Mouse (Mus musculus) forebrain, embryonic 11.5 days (tissue): ENCODE data around the gene Tenm4. TPM values are rescaled to one million over a fixed set of nuclear protein-coding genes. Genes with fewer than 3 reads are reported as not detected.
A peak's percentile ranks its signal among the peaks of the same experiment; 100 is the strongest.

Experiments
- ATAC-seq: fragments of 200-750 bp; cut with Nextera tagmentation; replicated peaks from 2 replicates; pipeline ENCODE4 v1.8.0; 2017; ENCODE audit warnings: moderate TSS enrichment; ENCODE audit not compliant: low FRiP score
- DNase-seq: peaks from one replicate; pipeline ENCODE4 v3.0.0-alpha.2; 2017; ENCODE audit warnings: low spot score
- H3K27ac ChIP-seq: fragments of 300-500 bp; sonication (generic); 2 replicates; pipeline ENCODE4 v1.5.1; 2014; ENCODE audit warnings: low read depth, low read length
- H3K27me3 ChIP-seq: fragments of 300-500 bp; sonication (generic); 2 replicates; pipeline ENCODE4 v1.6.1; 2014; ENCODE audit warnings: mild to moderate bottlenecking, low read length, mixed read lengths; ENCODE audit not compliant: control insufficient read depth, insufficient read depth
- H3K36me3 ChIP-seq: fragments of 300-500 bp; sonication (generic); 2 replicates; pipeline ENCODE4 v1.6.1; 2014; ENCODE audit warnings: mild to moderate bottlenecking, low read length, moderate library complexity, mixed read lengths; ENCODE audit not compliant: control insufficient read depth, insufficient read depth
- H3K4me1 ChIP-seq: fragments of 300-500 bp; sonication (generic); replicated peaks from 2 replicates; pipeline ENCODE4 v1.6.1; 2014; ENCODE audit warnings: low read length, mixed read lengths; ENCODE audit not compliant: control insufficient read depth, insufficient read depth
- H3K4me2 ChIP-seq: fragments of 300-500 bp; sonication (generic); 2 replicates; pipeline ENCODE4 v1.6.1; 2014; ENCODE audit warnings: low read depth, mild to moderate bottlenecking, low read length, moderate library complexity, mixed read lengths; ENCODE audit not compliant: severe bottlenecking
- H3K4me3 ChIP-seq: fragments of 300-500 bp; sonication (generic); 2 replicates; pipeline ENCODE4 v1.5.1; 2014; ENCODE audit warnings: low read depth, low read length
- H3K9ac ChIP-seq: fragments of 300-500 bp; sonication (generic); 2 replicates; pipeline ENCODE4 v1.6.1; 2014; ENCODE audit warnings: low read length
- H3K9me3 ChIP-seq: fragments of 300-500 bp; sonication (generic); 2 replicates; pipeline ENCODE4 v1.6.1; 2016; ENCODE audit warnings: low read length, mixed read lengths; ENCODE audit not compliant: control insufficient read depth
- WGBS: fragments of 180-500 bp; shearing (Covaris S2); extraction: QIAGEN DNeasy Blood & Tissue Kit; methylation state at CpG from one replicate; pipeline ENCODE4 v1.1.7; 2014; 5-methylcytosine and 5-hydroxymethylcytosine counted together
- polyA plus RNA-seq: library from polyadenylated mRNA; unstranded; fragments of >200 nt; fragmentation: Nextera tagmentation; extraction: Ambion mirVana; gene quantifications from 2 replicates; pipeline ENCODE4 v1.2.1, GENCODE M21; 2014

Tenm4 gene
- polyA plus RNA-seq, 1 experiment from 2014 or later, result 47.9 TPM

DNA sequence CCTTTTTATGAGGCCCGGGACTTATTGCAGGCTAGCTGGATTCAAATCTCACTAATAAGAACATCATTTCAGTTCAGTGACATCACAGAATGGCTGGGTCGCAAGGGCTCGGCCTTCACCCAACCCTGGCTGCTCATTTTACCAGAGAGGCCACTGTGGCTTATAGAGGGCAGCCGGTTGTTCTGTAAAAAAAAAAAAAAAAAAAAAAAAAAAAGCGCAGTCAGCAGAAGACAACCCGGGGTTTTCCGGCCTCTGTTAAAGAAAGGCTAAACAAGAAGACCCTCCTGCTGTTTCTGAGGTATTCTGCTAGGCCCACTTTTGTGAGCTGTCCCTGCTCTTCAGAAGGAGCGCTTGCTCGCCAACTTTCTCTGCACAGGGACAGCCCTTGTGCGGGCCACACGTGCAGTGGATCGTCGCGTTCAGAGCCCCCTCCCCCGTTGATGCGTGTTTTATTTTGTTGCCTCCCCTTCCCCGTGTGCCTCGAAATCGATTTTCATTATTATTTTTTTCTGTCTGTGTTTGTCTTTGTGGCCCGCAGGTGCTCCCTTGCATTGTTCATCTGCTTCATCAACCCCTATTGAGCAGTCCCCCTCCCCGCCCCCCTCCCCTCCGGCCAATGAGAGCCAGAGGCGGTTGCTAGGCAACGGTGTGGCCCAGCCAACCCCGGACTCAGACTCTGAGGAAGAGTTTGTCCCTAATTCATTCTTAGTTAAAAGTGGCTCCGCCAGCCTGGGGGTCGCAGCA lies 472.6 kb downstream of the Tenm4 start:
- peak; percentile 94 for ATAC-seq
- Histone ChIP-seq H3K27ac (no peak overlapping the region), H3K4me3 (peak overlapping the region; percentile 32), H3K27me3 (peaks cover 37% of the 10 kb centered on the region), H3K9ac (peak overlapping the region; percentile 39), H3K4me2 (peak overlapping the region; percentile 61), H3K9me3 (no peaks in the 10 kb centered on the region), H3K36me3 (no peaks in the 10 kb centered on the region), H3K4me1 (peaks cover 24% of the 10 kb centered on the region)
- peak; percentile 93 for DNase-seq
- WGBS, result under 1% methylated on average over 27 of the region's 27 CpGs

DNA sequence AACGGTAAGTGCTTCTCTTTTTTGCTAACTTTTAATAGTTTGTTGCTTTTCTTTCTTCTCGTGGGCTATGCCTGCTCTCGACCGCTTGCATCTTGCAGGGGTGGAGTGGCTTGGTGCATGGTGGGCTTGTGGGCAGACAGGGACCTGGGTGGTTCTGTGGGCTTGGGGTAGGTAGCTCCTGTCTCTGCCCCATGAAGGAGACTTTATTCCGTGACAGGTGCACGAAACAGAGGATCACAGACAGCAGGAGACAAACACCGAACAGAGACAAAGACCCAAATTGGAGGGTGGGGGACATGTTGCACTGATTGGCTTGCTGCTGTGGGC lies 473.1 kb downstream of the Tenm4 start:
- Histone ChIP-seq H3K4me3 (peak overlapping the region; percentile 32), H3K9me3 (no peaks in the 10 kb centered on the region), H3K27ac (no peak overlapping the region), H3K4me1 (peaks cover 24% of the 10 kb centered on the region), H3K4me2 (peak overlapping the region; percentile 61), H3K27me3 (peaks cover 40% of the 10 kb centered on the region), H3K9ac (no peak overlapping the region), H3K36me3 (no peaks in the 10 kb centered on the region)
- DNase-seq (no peak), ATAC-seq (peak; percentile 73)
- 2% methylated on average over 7 of the region's 7 CpGs for WGBS

DNA sequence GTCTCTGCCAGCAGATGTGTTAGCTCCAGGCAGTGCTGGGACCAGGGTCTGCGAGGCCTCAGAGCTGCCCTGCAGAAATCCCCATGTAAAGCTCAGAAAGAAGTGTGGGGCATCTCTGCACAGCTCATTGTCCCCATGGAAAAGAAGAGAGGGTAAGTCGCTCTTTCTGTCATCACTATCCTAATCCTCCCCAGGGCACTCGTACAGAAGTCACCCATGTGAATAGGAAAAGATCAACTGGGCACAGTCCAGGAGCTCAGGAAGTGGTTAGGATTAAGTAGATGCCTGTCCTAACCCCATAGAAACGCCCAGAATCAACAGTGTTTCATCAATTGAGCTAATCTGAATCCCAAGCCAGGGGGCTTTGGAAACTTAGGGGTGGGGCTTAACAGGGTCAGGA lies 476.6 kb downstream of the Tenm4 start:
- WGBS, result 5% methylated on average over 4 of the region's 4 CpGs
- peaks cover 34% of the 10 kb centered on the region for H3K27me3 ChIP-seq
- ATAC-seq, result no peak

GRCm38 (mm10) chr7:96648606-96649005 lies 477.6 kb downstream of the Tenm4 start:
- DNase-seq (no peak), ATAC-seq (no peak)
- Histone ChIP-seq H3K27me3 (peaks cover 34% of the 10 kb centered on the region), H3K4me2 (no peak overlapping the region), H3K27ac (no peak overlapping the region), H3K9me3 (no peaks in the 10 kb centered on the region), H3K4me3 (no peak overlapping the region), H3K4me1 (peaks cover 41% of the 10 kb centered on the region), H3K9ac (no peak overlapping the region), H3K36me3 (no peaks in the 10 kb centered on the region)
- 74% methylated on average over 2 of the region's 2 CpGs for WGBS

More for the DNA sequence above, 476.6 kb downstream of the Tenm4 start:
- H3K27ac ChIP-seq, result no peak overlapping the region
- no peak for DNase-seq
- no peak overlapping the region for H3K9ac ChIP-seq
- no peak overlapping the region for H3K4me3 ChIP-seq
- H3K4me2 ChIP-seq, result no peak overlapping the region
- H3K4me1 ChIP-seq, result peaks cover 41% of the 10 kb centered on the region
- H3K36me3 ChIP-seq, result no peaks in the 10 kb centered on the region
- H3K9me3 ChIP-seq, result no peaks in the 10 kb centered on the region

GRCm38 (mm10) chr7:96649171-96649570 lies 478.1 kb downstream of the Tenm4 start:
- WGBS, result 86% methylated on average over 7 of the region's 7 CpGs
- ATAC-seq, result no peak
- Histone ChIP-seq H3K27ac (no peak overlapping the region), H3K9me3 (no peaks in the 10 kb centered on the region), H3K9ac (no peak overlapping the region), H3K36me3 (no peaks in the 10 kb centered on the region), H3K27me3 (peaks cover 34% of the 10 kb centered on the region), H3K4me3 (no peak overlapping the region), H3K4me2 (no peak overlapping the region), H3K4me1 (peaks cover 39% of the 10 kb centered on the region)
- no peak for DNase-seq

GRCm38 (mm10) chr7:96650435-96650834 lies 479.4 kb downstream of the Tenm4 start:
- no peaks in the 10 kb centered on the region for H3K36me3 ChIP-seq
- H3K27me3 ChIP-seq, result peaks cover 26% of the 10 kb centered on the region
- no peak overlapping the region for H3K4me2 ChIP-seq
- H3K9ac ChIP-seq, result no peak overlapping the region
- WGBS, result 11% methylated on average over 2 of the region's 2 CpGs
- 0 out of 2 replicates have a peak, but pooled peaks have one; percentile 13 for ATAC-seq
- peaks cover 38% of the 10 kb centered on the region for H3K4me1 ChIP-seq
- H3K9me3 ChIP-seq, result no peaks in the 10 kb centered on the region
- H3K4me3 ChIP-seq, result no peak overlapping the region
- no peak for DNase-seq
- H3K27ac ChIP-seq, result no peak overlapping the region

DNA sequence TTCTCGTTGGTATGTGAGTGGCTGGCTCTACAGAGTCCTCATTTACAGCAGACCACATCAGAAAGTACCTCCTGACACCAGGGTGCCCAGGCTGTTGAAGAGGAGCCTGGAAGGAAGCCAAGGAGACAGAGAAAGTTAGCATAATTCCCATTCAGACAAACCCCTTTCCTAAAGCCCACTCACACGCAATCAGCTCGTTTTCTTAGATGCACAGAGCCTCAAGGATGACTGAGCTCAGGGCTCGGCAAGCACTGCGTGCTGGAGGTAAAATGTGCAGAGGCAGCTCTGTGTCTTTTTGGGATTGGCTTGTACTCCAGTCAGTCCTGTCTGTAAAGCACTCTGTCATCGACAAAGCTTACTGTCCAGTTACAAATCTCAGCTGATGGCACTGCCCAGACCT lies 480.0 kb downstream of the Tenm4 start:
- peaks cover 39% of the 10 kb centered on the region for H3K4me1 ChIP-seq
- H3K9ac ChIP-seq, result no peak overlapping the region
- no peak overlapping the region for H3K4me2 ChIP-seq
- peaks cover 20% of the 10 kb centered on the region for H3K27me3 ChIP-seq
- no peaks in the 10 kb centered on the region for H3K9me3 ChIP-seq
- H3K4me3 ChIP-seq, result no peak overlapping the region
- 26% methylated on average over 6 of the region's 6 CpGs for WGBS
- 0 out of 2 replicates have a peak overlapping the region, but pooled peaks have one; percentile 26 for H3K27ac ChIP-seq
- no peak for ATAC-seq
- no peak for DNase-seq
- no peaks in the 10 kb centered on the region for H3K36me3 ChIP-seq

DNA sequence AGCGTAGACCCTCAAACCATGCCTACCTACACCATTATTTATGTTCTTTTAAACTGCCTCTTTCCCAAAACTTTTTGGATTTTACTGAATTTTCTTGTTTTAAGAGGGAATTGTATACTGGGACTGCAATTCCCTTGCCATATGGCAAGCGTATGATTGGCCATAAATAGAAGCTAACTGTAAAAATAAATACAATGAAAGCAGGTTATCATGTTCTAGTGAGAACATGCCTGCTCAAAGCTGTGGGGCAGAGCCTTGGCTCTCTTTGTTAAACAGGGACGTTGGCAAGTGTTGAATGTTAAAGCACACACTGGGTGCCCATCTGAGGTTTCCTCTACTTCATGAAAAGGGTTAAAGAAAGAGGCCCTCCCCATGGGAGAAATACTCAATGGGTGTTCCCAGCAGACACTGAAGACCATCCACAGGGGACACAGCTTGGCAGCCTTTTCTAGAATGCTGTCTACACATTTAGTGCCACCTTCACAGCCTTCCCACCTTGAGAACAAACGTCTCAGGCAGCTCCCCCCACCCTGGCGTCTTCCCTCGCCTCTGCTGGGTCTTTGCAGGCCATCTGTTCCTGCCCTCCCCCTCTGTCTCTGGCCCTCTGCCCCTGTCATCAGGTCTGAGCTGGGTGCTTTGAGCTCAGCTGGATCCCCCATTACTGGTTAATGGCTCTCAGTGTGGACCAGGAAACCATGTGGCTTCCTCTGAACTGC lies 480.7 kb downstream of the Tenm4 start:
- H3K27ac ChIP-seq, result 0 out of 2 replicates have a peak overlapping the region, but pooled peaks have one; percentile 12
- no peak overlapping the region for H3K4me2 ChIP-seq
- peaks cover 41% of the 10 kb centered on the region for H3K4me1 ChIP-seq
- H3K9ac ChIP-seq, result 0 out of 2 replicates have a peak overlapping the region, but pooled peaks have one; percentile 8
- 34% methylated on average over 6 of the region's 6 CpGs for WGBS
- ATAC-seq (peak; percentile 53; the same call in 1 of the 2 replicates), DNase-seq (no peak)
- no peak overlapping the region for H3K4me3 ChIP-seq
- no peaks in the 10 kb centered on the region for H3K9me3 ChIP-seq
- H3K27me3 ChIP-seq, result peaks cover 14% of the 10 kb centered on the region
- H3K36me3 ChIP-seq, result no peaks in the 10 kb centered on the region
